Mouse (Mus musculus) heart, embryonic 13.5 days (tissue): ENCODE measurements around the gene Minos1. TPM values are rescaled to one million over a fixed set of nuclear protein-coding genes. Genes with fewer than 3 reads are reported as not detected.

Experiments
- ATAC-seq: fragments of 200-750 bp; cut with Nextera tagmentation; 2 replicates; pipeline ENCODE4 v1.8.0; 2017; ENCODE audit warnings: moderate TSS enrichment; ENCODE audit not compliant: insufficient number of reproducible peaks, low FRiP score, low TSS enrichment; ENCODE audit errors: extremely low read depth
- H3K27ac ChIP-seq: fragments of 300-500 bp; sonication (generic); replicated peaks from 2 replicates; pipeline ENCODE4 v1.5.1; 2015; ENCODE audit warnings: moderate library complexity, mild to moderate bottlenecking, inconsistent platforms
- H3K27me3 ChIP-seq: fragments of 300-500 bp; sonication (generic); replicated peaks from 2 replicates; pipeline ENCODE4 v1.6.1; 2015; ENCODE audit warnings: mild to moderate bottlenecking, inconsistent platforms
- H3K36me3 ChIP-seq: fragments of 300-500 bp; sonication (generic); 2 replicates; pipeline ENCODE4 v1.6.1; 2015; ENCODE audit warnings: mild to moderate bottlenecking, inconsistent platforms
- H3K4me1 ChIP-seq: fragments of 300-500 bp; sonication (generic); 2 replicates; pipeline ENCODE4 v1.6.1; 2015; ENCODE audit warnings: inconsistent platforms
- H3K4me2 ChIP-seq: fragments of 300-500 bp; sonication (generic); 2 replicates; pipeline ENCODE4 v1.6.1; 2015; ENCODE audit warnings: inconsistent platforms, mild to moderate bottlenecking, moderate library complexity
- H3K4me3 ChIP-seq: fragments of 300-500 bp; sonication (generic); 2 replicates; pipeline ENCODE4 v1.5.1; 2015; ENCODE audit warnings: moderate library complexity, mild to moderate bottlenecking, inconsistent platforms
- H3K9ac ChIP-seq: fragments of 300-500 bp; sonication (generic); 2 replicates; pipeline ENCODE4 v1.6.1; 2015; ENCODE audit warnings: inconsistent platforms, mild to moderate bottlenecking, moderate library complexity
- H3K9me3 ChIP-seq: fragments of 300-500 bp; sonication (generic); 2 replicates; pipeline ENCODE4 v1.6.1; 2016; ENCODE audit warnings: inconsistent platforms
- whole genome bisulfite sequencing: fragments of 180-500 bp; shearing (Covaris S2); methylation state at CpG from one replicate; pipeline ENCODE4 v1.1.7; 2015; ENCODE audit warnings: mixed read lengths; 5-methylcytosine and 5-hydroxymethylcytosine counted together
- polyA plus RNA-seq: library from polyadenylated mRNA; unstranded; fragments of >200 nt; fragmentation: Nextera tagmentation; extraction: Ambion mirVana; gene quantifications from 2 replicates; pipeline ENCODE4 v1.2.1, GENCODE M21; 2015

Minos1 gene
- polyA plus RNA-seq, 1 experiment from 2014 or later: 572 TPM

DNA sequence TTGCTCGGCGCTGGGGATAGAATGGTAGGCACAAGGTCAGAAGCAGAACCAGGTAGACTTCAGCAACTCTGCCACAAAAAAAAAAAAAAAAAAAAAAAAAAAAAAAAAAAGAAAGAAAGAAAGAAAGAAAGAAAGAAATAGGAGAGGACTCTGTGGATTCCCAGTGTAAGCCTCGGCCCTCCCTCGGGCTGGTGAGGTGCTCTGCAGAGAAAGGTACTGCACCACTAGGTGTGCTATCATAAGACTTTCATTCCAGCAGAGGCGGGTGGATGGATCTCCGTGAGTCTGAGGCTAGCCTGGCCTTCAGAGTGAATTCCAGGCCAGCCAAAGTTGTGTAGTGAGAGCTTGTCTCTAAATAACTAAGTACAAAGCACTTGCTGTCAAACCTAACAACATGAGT lies 10.9 kb upstream of the Minos1 start:
- no peak overlapping the region for H3K27ac ChIP-seq

DNA sequence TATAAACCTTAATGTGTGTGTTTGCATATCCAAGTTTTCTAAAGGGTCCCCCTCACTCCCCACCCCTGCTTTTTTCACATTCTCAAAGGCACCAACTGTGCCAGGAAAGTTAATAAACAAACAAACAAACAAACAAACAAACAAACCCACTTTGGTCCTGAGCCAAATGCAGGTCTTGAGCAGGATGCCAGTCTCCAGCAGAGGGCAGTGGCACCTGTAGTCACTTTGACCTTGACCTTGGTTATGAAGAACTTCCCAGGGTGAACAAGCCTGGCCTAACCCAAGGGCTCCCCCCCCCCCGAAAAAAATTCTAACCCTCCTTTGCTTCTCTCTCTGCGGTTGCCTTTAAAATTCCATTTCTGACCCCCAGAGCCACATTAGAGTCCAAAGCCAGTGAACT lies 9.4 kb upstream of the Minos1 start:
- no peak overlapping the region for H3K4me2 ChIP-seq
- no peak overlapping the region for H3K4me3 ChIP-seq
- H3K4me1 ChIP-seq: no peaks in the 10 kb centered on the region
- ATAC-seq: no peak
- H3K27me3 ChIP-seq: no peaks in the 10 kb centered on the region
- no peaks in the 10 kb centered on the region for H3K36me3 ChIP-seq
- H3K27ac ChIP-seq: no peak overlapping the region
- WGBS: 53% methylated on average over 2 of the region's 2 CpGs
- no peaks in the 10 kb centered on the region for H3K9me3 ChIP-seq
- no peak overlapping the region for H3K9ac ChIP-seq

More for the DNA sequence above, 10.9 kb upstream of the Minos1 start:
- H3K4me1 ChIP-seq: no peaks in the 10 kb centered on the region
- no peak for ATAC-seq
- H3K9ac ChIP-seq: no peak overlapping the region
- no peak overlapping the region for H3K4me3 ChIP-seq
- no peaks in the 10 kb centered on the region for H3K9me3 ChIP-seq
- 68% methylated on average over 6 of the region's 6 CpGs for WGBS
- H3K36me3 ChIP-seq: no peaks in the 10 kb centered on the region
- H3K27me3 ChIP-seq: no peaks in the 10 kb centered on the region
- no peak overlapping the region for H3K4me2 ChIP-seq

DNA sequence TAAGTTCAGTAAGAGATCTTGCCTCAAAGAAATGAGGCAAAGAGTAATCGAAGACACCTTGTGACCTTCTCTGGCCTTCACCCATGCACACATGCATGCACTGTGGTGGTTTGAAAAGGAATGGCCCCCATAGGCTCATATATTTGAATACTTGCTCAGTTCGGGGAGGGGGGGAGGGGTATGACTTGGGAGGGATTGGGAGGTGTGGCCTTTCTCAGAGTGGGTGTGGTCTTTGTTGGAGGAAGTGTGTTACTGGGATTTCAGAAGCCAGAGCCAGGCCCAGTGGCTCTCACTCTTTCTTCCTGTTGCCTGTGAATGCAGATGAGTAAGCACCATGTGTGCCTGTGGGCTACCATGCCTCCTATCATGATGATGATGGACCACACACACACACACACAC lies 5.1 kb upstream of the Minos1 start:
- Histone ChIP-seq H3K9me3 (no peaks in the 10 kb centered on the region), H3K4me3 (no peak overlapping the region), H3K4me1 (no peaks in the 10 kb centered on the region; the same call in 1 of the 2 replicates), H3K27me3 (no peaks in the 10 kb centered on the region), H3K27ac (no peak overlapping the region), H3K4me2 (no peak overlapping the region), H3K9ac (no peak overlapping the region), H3K36me3 (no peaks in the 10 kb centered on the region)
- 69% methylated on average over 2 of the region's 2 CpGs for WGBS
- ATAC-seq: no peak

DNA sequence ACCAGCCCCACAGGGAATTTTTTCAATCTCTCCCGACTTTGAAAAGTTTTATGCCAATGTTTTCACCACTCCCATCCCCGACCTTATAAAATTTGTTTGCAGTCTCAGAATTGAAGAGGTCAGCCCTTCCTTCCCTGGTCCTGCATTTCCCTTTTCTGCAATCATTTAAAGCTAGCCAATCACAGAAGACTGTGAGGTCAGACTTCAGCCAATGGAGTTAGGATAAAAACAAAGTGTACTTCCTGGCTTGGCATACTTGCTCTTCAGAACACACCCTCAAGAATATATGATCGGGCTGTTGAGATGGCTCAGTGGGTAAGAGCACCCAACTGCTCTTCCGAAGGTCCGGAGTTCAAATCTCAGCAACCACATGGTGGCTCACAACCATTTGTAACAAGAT lies 2.2 kb upstream of the Minos1 start:
- ATAC-seq: no peak
- Histone ChIP-seq H3K9ac (no peak overlapping the region), H3K4me1 (peaks cover 19% of the 10 kb centered on the region), H3K27ac (no peak overlapping the region), H3K36me3 (no peaks in the 10 kb centered on the region), H3K4me3 (no peak overlapping the region), H3K4me2 (no peak overlapping the region), H3K9me3 (no peaks in the 10 kb centered on the region), H3K27me3 (no peaks in the 10 kb centered on the region)
- 80% methylated on average over 5 of the region's 5 CpGs for WGBS

DNA sequence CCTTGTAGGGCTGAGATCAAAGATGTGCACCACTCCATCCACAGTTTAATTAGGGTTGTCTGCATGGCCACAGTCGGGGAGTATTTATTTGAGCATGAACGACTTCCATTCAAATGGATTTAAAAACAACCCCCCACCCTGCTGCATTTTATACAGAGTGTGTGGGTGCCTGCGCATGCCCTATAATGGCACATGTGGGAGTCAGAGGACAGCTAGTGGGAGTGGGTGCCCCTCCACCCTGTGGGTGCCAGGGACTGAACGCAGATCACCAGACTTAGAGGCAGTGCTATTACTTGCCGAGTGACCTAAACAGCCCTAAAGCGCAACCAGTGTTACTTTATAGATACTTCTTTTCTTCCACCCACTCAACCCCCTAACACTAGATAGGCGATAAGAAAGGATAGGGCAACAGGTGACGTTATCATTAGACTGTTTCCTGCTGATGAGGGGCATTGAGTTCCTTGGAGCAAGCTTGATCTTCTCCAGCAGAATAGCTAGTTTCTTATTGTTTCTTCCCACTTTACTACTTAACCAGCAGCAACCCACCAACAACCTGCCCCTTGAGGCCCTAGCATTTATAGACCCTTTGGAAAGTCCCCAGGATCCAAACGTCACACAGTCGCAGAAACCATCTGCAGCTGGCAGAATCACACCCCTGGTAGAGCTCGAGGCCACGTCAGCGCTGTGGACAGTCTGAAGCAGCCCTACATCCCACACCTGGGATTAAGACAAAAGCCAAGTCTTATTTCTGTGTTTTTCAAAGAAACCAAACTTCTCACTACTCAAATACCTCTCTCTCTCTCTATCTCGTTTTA lies 1.2 kb upstream of the Minos1 start:
- no peak for ATAC-seq
- Histone ChIP-seq H3K4me3 (no peak overlapping the region), H3K9ac (no peak overlapping the region), H3K9me3 (no peaks in the 10 kb centered on the region), H3K4me2 (no peak overlapping the region), H3K4me1 (peaks cover 19% of the 10 kb centered on the region), H3K27ac (no peak overlapping the region), H3K36me3 (0 out of 2 replicates have a peak, but pooled peaks cover 4% of the 10 kb centered on the region), H3K27me3 (no peaks in the 10 kb centered on the region)
- 79% methylated on average over 14 of the region's 14 CpGs for WGBS

DNA sequence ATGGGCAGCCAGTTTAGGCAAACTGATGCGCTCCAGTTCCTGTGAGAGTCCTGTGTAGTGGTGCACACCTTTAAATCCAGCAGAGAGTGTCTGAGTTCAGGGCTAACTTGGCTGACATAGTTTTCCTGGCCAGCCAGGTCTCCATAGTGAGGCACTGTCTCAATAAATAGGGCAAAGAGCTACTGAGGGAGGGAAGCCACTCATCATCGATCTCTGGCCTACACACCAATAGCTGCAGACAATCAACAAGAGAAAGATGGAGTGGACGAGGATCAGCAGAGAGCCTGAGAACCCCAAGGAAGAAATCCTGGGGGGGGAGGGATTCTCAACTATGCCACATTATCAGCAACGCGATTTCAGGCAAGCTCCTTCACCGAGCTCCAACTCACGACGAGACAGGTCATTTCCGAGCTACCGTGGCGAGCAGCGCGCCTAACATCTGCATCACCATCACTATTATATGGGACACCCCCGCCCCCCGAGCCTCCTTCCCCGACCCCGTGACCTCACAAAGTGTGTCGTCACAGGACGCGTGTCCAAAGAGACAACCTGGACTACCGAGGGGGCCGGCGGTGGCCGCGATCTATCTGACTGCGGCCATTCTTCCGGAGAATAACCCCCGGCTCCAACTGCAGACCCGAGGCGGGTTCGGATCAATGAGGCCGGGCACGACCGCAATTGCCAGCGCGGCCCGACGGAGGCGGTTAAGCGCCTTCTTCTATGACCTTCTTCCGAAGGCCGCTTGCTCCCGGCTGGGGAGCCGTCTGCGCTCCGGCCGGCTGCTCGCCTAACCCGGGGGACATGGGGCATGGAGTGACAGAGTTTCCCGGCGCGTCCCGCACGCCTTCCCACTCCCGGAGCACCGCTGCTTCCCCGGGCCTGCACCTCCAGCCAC lies 860 bp downstream of the Minos1 start:
- ATAC-seq: no peak
- WGBS: 2% methylated on average over 57 of the region's 57 CpGs
- peak overlapping the region; percentile 84 for H3K4me2 ChIP-seq
- H3K4me1 ChIP-seq: peaks cover 27% of the 10 kb centered on the region
- no peaks in the 10 kb centered on the region; the same call in 1 of the 2 replicates for H3K9me3 ChIP-seq
- peak overlapping the region; percentile 96 for H3K27ac ChIP-seq
- H3K4me3 ChIP-seq: peak overlapping the region; percentile 97
- H3K9ac ChIP-seq: peak overlapping the region; percentile 98
- H3K27me3 ChIP-seq: no peaks in the 10 kb centered on the region
- peaks cover 12% of the 10 kb centered on the region for H3K36me3 ChIP-seq

DNA sequence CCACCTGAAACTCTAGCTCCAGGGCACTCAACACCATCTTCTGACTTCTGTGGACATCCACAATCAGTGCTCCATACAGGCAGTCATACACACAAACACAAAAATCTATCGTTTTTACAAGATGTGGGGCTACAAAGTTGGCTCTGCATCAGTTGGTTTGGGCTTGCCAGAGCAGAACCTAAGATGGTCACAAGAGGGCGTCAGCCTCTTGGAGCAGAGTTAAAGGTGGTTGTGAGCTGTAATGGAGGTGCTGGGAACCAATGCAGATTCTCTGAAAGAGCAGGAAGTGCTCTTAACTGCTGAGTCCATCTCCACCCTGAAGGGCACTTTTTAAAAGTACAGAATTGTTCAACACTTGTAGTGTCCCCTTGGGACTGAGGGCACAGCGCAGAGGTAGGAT lies 4.4 kb downstream of the Minos1 start:
- peaks cover 12% of the 10 kb centered on the region for H3K36me3 ChIP-seq
- no peak for ATAC-seq
- no peak overlapping the region for H3K4me3 ChIP-seq
- peaks cover 35% of the 10 kb centered on the region for H3K4me1 ChIP-seq
- H3K4me2 ChIP-seq: no peak overlapping the region
- H3K27ac ChIP-seq: no peak overlapping the region
- no peak overlapping the region for H3K9ac ChIP-seq
- WGBS: 88% methylated on average over 3 of the region's 3 CpGs
- H3K9me3 ChIP-seq: no peaks in the 10 kb centered on the region; the same call in 1 of the 2 replicates
- H3K27me3 ChIP-seq: no peaks in the 10 kb centered on the region

DNA sequence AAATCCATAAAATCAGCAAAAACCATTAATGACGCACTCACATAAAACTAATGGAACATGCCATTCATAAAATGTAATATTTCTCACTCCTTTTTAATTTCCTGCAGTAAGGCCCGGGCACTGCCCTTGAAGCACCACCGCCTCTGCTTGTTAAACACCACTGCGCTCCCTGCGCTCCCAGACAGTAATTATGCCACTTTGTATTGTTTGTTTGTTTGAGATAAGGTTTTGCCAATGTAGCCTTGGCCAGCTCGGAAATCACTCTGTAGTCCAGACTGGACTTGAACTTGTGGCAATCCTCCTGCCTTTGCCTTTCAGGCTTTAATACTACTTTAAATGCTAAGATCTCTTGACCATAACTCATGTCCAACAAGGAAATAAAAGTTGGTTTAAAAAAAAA lies 6.0 kb downstream of the Minos1 start:
- H3K27ac ChIP-seq: no peak overlapping the region
- H3K36me3 ChIP-seq: peaks cover 12% of the 10 kb centered on the region
- peaks cover 48% of the 10 kb centered on the region for H3K4me1 ChIP-seq
- H3K9me3 ChIP-seq: no peaks in the 10 kb centered on the region; the same call in 1 of the 2 replicates
- WGBS: 81% methylated on average over 6 of the region's 6 CpGs
- no peaks in the 10 kb centered on the region for H3K27me3 ChIP-seq
- H3K4me2 ChIP-seq: no peak overlapping the region
- no peak overlapping the region for H3K9ac ChIP-seq
- ATAC-seq: no peak
- H3K4me3 ChIP-seq: no peak overlapping the region

DNA sequence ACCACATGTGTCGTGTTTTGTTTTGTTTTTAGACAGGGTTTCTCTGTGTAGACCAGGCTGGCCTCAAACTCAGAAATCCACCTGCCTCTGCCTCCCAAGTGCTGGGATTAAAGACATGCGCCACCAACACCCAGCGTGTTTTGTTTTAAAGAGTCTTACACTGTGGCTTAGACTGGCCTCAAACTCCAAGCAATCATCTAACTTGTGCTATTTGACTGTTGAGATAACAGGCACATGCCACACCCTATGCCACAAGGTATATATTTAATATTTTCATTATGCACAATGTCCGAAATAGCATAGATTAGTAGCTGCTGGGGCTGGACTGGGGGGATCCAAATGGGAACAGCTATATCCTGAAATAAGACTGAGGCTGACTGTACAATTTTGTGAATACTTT lies 8.4 kb downstream of the Minos1 start:
- peaks cover 12% of the 10 kb centered on the region for H3K36me3 ChIP-seq
- WGBS: 92% methylated on average over 4 of the region's 4 CpGs
- H3K9me3 ChIP-seq: no peaks in the 10 kb centered on the region; the same call in 1 of the 2 replicates
- no peak for ATAC-seq
- no peaks in the 10 kb centered on the region for H3K27me3 ChIP-seq
- peaks cover 51% of the 10 kb centered on the region for H3K4me1 ChIP-seq
- H3K27ac ChIP-seq: no peak overlapping the region
- no peak overlapping the region for H3K9ac ChIP-seq
- H3K4me3 ChIP-seq: no peak overlapping the region
- H3K4me2 ChIP-seq: no peak overlapping the region

DNA sequence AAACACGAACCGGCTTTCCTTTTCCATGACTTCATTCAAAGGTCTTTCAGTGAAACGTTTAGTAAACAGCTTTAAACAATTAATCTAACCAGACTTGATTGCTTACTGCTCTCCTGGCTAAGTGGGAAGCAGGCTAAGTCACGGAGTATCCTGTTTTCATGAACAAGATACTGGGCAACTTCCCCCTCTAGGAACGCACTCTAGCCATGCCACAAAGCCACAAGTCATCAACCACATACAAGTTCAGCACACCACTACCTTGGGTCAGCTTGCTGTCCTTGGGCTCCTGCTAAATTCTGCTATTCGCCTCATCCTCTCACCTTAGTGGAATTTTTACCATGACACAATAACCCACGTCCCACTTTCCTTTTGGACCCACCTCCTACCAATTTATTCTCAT lies 9.9 kb downstream of the Minos1 start:
- Histone ChIP-seq H3K36me3 (no peaks in the 10 kb centered on the region; the same call in 1 of the 2 replicates), H3K4me2 (no peak overlapping the region), H3K27ac (no peak overlapping the region), H3K9me3 (no peaks in the 10 kb centered on the region), H3K27me3 (no peaks in the 10 kb centered on the region), H3K4me3 (no peak overlapping the region), H3K4me1 (peaks cover 59% of the 10 kb centered on the region), H3K9ac (no peak overlapping the region)
- no peak for ATAC-seq
- 70% methylated on average over 7 of the region's 7 CpGs for whole genome bisulfite sequencing

DNA sequence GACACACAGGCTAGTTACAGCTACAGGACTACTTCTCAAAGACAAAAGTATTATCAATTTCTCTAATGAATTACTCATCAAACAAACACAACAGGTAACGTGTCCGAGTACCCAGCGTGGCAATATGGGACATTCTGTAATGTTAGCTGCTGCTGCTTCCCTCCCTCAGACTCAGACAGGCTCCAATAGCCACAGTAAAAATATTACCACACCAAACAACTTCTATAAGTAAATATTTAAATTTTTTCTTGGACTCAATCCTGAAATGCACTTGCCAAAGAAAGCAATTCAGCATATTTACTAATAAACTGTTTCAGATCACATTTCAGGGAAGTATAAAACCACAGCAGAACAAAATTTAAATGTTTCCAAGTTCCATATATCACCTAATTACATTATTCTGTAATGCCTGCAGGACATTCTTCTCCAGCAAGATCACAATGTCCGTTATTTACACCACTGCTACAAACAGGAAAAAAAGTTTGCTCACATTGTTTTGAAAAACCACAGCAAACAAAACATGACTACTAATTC lies 10.6 kb downstream of the Minos1 start:
- ATAC-seq: no peak

More for the DNA sequence above, 10.6 kb downstream of the Minos1 start:
- no peak overlapping the region for H3K4me2 ChIP-seq
- 84% methylated on average over 4 of the region's 4 CpGs for WGBS
- H3K4me3 ChIP-seq: no peak overlapping the region
- H3K9ac ChIP-seq: no peak overlapping the region
- no peak overlapping the region for H3K27ac ChIP-seq
- H3K4me1 ChIP-seq: peaks cover 57% of the 10 kb centered on the region
- no peaks in the 10 kb centered on the region for H3K27me3 ChIP-seq
- no peaks in the 10 kb centered on the region for H3K9me3 ChIP-seq
- no peaks in the 10 kb centered on the region; the same call in 1 of the 2 replicates for H3K36me3 ChIP-seq
